Mouse (Mus musculus): ENCODE measurements around the gene Nfyc.

Gene Nfyc

GRCm38 (mm10) chr4:120713021-120713420 lies 118.4 kb downstream of the Nfyc start:
- no peak for DNase-seq

GRCm38 (mm10) chr4:120712236-120712635 lies 119.1 kb downstream of the Nfyc start:
- DNase-seq, result peak; percentile 11

All from kidney, adult 18-20 months (tissue).